Mouse (Mus musculus): ENCODE measurements around the gene Blm.

GRCm38 (mm10) chr7:80473837-80474236, 61.1 kb downstream of the Blm start:
- TF ChIP-seq CTCF (IDR thresholded peaks at IDR 0.05; ENCODE audit: low read depth, low read length) (no peak), POLR2A (IDR thresholded peaks at IDR 0.05; ENCODE audit: extremely low read depth, insufficient read depth, low read length) (no peak)

Measured in liver, adult 2 months (tissue).